Mouse (Mus musculus): ENCODE measurements around the gene Catsperd.

Catsperd gene

DNA sequence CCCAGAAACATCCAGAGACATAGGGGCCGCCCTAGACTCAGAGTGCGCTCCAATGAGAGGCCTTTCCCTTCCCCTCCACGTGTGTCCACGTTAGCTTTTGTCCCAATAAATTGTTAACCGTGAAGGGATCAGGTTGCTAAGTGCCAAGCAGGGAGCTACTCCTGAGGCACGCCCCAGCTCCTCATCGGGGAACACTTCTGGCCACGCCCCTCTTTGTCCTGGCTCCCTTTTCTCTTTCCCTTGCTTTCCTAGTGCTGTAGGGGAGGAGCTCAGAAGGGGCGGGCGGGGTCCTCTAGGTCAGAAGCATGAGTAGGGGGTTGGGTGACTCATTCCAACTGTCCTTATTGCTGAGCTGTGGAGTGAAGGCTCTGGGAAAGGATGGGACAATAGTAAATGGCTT, 36.4 kb downstream of the Catsperd start:
- DNase-seq (ENCODE audit: low read depth, low spot score) = no peak

DNA sequence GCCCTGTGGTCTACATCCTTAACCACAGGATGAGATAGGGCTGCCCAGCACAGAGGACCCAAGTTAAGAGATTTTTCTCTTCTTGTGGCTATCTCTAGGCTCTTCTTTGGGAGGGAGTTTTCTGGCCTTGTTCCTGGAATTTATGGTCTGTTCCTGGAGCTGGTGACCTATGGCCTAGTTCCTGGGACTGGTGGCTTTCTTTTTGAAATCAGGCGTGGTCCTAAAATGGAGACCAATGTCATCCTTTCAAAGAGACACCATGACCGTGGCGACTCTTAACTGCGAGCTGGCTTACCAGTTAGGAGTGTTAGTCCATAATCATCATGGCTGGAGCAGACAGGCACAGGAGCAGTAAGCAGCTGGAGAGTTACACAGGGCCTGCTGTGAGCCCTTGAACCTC, 38.4 kb downstream of the Catsperd start:
- no peak for DNase-seq (ENCODE audit: low read depth, low spot score)

DNA sequence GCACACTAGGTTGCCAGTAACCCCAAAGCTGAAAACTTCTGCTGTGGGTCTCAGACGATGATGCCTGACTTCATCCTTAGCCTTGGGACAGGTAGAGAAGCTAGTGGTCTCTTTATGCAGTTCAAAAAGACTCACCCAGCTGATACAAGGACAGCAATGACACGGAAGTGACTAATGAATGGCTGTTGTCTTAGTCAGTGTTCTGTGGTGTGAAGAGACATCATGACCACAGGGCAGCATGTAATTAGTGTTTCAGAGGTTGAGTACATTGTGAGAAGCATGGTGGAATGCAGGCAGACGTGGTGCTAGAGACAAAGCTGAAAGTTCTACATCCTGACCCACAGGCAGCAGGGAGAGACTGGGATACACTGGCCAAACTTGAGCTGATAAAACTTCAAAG, 39.6 kb downstream of the Catsperd start:
- DNase-seq (ENCODE audit: low read depth, low spot score) = no peak

DNA sequence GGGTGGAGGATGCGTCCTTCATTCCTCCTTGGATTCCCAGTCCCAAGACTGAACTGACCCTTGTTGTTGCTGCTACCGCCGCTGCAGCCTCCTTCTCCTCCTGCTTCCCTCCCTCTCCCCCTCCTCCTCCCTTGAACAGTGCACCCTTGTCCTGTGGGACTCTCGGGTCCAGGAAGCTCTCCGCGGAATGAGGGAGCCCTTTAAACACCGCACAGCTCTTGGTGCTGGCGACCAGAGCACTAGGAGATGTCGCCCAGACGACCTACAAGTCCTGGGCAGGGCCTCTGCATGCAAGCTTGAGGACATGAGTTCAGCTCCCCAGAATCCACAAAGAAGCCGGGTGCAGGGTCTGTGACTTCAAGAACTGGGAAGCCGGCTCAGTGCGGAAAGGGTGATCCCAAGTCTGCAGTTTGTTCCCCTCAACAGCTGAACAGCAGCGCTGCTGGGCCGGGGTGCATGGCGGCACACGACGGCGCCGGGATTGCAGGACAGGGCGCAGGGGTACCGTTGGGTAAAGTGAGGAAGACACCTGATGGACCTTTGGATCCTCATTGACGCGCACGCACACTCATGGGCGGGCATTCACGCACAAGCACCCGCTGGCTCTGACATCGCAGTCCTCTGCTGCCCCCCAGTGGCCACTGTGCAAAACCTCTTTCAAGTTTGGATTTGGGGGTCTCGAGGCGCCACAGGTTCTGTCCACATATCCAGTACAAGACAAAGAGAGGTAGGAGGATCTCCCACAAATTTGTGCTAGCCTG, 40.6 kb downstream of the Catsperd start:
- peak; percentile 71 for DNase-seq (ENCODE audit: low read depth, low spot score)

DNA sequence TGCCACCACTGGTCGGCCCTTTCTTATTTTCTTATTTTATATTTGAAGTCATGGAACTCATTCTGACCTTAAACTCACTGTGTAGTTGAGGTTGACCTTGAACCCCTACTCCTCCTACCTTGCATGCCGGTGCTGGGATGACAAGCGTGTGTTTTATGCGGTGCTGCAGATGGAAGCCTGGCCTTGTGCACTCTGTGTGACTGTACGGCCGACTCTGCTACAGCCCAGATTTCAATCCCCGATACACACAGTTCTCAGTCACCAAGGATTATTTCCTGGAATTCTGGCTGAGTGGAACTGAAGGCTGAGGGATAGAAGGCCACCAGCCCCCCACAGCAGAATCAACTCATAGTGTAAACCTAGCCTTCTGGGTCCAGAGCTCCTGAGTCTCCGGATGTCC, 41.8 kb downstream of the Catsperd start:
- DNase-seq (ENCODE audit: low read depth, low spot score) = no peak

DNA sequence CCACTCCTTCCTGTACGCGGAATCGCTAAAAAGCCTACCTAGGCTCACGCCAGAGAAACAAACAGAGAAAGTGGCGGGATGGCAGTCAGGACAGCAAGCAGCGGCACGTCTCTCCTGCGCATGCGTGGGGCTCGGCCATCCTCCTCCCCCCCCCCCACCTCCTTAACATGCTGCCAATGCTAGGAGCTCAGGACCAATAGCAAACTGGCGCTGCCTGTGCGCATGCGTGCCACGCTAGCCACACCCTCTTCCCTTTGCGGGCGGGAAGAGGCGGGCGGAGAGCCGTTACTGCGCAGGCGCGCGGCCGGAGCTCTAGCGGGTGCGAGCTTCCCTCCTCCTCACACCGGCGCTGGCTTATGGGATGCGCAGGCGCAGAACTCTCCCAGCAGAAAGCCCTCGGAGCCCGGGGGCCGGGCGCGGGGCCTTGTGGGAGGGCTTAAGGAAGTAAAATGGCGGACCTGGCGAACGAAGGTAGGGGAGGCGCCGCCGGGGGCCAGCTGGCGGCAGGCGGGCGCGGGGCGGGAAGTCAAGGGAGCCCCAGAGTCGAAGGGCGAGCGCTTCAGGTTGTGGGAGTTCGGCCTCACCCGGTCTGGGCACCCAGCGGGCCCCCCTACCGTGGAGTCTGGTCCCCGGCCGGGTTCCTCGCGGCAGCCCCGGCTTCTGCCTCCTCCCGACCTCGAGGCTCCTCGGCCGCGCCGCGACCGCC, 45.2 kb downstream of the Catsperd start, which contains the start of gene Ranbp3:
Gene Ranbp3, plus strand, starts transcription at position 354 of the 706 bp plus-strand sequence.
- DNase-seq (ENCODE audit: low read depth, low spot score) = peak; percentile 99

DNA sequence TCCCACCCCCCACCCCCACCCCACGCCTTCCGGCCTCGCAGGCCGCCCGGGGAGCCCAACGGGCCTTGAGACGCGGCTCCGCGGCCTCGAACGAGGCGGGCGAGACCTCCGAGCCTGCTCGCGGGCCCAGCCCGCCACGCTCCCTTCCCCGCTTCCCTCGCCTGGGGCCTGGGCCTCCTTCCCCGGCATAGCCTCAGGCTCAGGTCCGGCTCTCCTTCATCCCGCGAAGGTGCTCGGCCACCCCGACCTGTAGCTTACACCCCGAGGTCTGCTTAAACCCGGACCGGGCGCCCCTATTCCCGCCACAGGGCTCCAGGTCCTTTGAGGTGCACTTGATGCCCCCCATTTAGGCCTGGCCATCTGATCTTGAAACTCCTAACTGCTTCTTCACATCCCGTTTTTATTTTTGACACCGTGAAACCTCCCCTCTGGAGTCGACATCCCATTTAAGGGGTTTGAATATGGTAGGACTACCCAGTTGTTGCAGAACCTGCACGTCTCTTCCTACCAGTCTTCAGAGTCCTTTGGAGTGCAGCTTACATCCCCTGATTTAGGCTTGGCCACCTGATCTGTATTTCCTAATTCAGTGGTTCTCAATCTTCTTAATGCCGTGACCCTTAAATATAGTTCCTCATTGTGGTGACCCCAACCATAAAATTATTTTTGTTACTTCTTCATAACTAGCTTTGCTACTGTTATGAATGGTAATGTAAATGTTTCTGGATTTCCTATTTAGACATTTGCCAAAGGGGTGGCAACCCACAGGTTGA, 45.9 kb downstream of the Catsperd start:
- DNase-seq (ENCODE audit: low read depth, low spot score) = no peak

DNA sequence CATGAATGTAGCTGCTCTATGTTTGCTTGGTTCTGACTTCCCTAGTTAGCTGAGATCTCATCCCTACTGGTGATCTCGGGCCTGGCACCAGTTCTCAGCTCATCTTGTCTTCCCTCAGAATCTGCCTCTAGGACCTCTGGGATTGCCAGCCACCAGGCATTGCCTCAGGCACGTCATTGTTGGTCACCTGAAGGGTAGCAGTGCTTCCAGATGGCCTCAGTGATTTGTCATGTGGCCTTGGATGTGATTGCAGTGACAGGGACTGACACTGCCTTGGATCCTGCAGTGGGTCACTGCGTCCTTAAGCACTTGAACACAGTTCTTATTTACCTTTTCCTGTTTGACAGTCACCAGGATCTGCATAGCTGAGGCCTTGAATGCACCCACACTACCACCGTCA, 53.8 kb downstream of the Catsperd start:
- no peak for DNase-seq (ENCODE audit: low read depth, low spot score)

DNA sequence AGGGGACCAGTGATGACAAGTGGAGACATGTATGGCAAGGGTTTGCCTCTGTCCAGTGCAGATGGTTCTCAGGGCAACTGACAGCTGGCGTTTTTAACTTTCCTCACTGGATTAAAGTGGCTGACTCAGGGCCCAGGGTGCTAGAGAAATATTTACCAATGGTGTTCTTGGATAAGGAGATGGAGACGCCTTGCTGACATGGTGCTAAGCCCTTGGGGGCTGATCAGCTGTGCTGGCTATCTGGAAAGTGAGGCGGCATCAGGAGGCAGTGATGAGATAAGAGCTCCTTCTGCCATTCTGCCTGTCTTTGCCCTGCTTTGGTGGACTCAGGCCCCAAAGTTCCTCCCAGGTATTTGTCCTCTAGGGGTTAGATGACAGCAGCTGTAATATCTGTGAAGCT, 54.9 kb downstream of the Catsperd start:
- DNase-seq (ENCODE audit: low read depth, low spot score) = no peak

DNA sequence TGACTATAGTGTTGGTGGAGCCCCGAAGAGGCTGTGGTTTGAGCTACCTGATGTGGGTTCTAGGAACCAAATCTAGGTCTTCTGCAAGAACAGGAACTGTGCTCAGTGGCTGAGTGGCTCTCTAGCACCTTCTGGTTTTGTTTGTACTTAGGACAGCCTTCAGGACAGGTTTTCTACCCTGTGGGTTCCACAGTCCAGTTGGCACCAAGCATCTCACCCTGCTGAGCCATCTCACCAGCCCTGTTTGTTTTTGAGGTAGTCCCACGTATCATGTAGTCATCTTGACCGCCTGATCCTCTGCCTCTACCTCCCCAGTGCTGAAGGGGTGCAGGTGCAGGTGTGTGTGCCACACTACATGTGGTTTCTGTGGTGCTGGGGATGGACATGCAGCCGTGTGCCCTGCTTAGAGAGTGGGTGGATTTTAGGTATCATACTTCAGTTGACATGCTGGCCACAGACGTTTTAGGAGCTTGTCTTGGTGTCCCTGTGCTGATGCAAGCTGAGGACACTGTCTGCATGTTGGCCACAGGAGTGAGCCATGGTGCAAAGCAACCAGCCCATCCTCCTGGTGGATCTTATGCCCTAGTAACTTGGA, 55.7 kb downstream of the Catsperd start:
- DNase-seq (ENCODE audit: low read depth, low spot score) = no peak

DNA sequence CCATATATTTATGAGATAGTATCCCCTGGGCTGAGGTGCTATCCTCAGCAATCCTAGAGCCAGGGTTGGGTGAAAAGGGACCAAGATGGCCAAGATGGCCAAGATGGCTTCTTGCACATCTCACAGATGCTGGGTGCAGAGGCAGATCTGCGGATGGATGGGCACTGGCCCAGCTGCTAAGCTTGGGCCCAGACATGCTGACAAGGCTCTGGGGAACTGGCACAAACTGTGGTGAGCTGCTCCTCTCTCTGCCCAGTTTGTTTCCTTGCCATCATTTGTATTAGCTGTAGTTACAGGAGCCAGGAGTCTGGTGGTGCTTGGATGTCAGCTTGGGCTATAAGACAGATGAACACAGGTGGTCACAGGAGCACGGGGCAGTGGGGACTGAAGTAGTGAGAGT, 56.7 kb downstream of the Catsperd start:
- no peak for DNase-seq (ENCODE audit: low read depth, low spot score)

DNA sequence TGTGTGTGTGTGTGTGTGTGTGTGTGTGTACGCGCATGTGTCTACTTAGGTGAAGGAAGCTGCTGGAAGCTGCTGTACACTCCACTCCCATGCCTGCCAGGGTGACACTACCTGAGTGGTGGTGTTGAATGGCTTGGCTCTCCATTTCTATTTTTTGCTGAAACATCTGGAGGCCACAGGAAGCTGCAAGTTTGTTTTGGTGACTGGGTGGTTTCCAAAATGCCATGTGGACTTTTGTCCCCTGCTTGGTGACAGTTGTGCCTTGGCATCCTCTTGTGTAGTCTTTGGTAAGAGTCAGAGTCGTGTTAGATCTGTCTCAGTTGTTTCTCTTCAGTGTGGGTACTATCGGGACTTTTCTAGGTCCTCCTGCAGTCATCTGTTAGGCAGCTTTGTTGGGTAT, 58.9 kb downstream of the Catsperd start:
- DNase-seq (ENCODE audit: low read depth, low spot score) = no peak

DNA sequence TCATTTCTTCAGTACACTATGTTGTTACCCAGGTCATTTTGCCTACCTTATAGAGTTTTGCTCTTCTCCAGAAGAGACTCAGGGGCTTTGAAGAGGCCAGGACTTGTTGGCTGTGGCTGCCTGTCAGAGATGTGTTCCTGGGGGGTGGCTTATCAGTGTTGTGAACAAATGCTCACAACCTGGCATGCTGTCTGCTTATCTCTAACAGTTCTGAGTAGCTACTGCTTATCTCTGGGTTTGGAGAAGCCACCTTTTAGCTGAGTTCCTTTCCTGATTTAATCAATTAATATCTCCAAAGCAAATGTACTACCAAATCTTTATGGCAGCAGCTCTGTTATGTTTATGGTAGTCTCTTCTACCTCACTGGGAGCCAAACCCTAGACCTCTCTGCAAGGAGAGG, 60.1 kb downstream of the Catsperd start:
- DNase-seq (ENCODE audit: low read depth, low spot score) = no peak

DNA sequence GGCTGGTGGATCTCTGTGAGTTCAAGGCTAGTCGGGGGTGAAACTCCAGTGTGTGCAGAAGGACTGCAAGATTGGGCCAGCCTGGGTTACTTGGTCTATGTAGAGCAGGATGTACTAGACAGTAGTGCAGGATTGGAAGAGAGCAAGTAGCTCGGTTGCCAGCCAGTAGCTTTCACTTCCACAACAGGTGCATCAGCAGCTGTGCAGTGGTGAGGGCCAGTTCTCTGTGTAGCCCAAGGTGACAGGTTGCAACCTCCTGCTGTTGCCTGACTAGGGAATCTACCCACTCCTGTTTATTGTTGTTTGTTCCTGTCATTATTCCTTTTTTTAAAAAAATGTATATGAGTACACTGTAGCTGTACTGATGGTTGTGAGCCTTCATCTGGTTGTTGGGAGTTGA, 60.7 kb downstream of the Catsperd start:
- no peak for DNase-seq (ENCODE audit: low read depth, low spot score)

DNA sequence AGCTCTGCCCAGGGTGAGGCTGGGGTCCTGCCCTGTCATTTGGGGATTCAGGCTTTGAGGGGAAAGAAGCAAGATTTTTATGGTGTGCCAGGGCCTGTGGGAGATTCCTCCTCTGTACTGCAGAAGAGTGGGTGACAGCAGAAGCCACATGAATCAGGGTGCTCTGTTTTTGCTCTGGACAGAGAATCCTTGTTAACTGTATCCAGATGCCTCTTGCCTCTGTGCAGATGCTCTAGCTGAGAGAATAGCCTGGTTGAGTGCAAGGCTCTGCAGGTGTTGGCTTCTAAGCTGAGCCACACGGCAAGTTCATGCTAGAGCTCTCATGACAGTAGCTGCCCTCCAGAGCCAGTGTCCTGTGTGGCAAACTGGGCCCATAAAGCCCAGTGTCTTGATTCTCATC, 65.5 kb downstream of the Catsperd start:
- DNase-seq (ENCODE audit: low read depth, low spot score) = no peak

DNA sequence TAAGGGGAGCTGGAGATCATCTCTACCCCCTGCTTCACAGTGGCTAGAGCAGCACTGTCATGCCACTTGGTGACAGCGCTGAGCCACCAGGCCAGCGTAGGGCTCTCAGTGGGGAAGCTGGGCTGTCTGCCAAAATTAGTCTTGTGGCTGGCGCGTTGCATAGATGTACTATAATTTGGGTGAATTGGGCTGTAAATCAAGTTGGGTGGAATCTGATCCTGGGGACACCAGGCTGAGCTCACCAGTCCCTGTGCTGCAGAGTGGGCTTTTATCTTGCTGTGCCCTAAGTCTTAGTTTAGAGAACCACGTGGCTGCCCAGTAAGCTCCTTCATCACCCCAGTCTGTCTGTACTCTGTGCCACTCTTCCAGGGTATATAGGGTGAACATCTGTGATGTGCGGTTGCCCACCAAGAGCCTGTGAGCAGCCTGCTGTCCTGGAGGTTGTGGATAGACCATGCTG, 65.9 kb downstream of the Catsperd start:
- DNase-seq (ENCODE audit: low read depth, low spot score) = no peak

DNA sequence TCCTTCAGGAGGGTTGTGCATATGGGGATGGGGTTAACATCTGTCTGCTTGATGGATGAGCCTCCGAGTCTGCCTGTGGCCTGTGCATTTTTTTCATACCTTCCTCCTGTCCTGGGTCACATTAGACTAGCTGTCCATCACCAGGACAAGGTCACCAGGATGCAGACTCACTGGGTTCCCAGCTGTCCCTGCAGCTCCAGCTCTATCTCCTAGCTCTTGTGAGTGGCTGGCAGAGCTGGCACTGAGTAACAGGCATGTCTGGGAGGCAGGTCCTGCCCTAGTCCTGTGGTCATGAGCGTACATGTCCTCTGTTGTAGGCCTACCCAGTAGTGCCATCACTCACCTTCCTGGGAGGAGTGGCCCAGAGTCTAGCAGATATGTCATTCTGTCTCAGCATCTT, 72.5 kb downstream of the Catsperd start:
- DNase-seq (ENCODE audit: low read depth, low spot score) = no peak

DNA sequence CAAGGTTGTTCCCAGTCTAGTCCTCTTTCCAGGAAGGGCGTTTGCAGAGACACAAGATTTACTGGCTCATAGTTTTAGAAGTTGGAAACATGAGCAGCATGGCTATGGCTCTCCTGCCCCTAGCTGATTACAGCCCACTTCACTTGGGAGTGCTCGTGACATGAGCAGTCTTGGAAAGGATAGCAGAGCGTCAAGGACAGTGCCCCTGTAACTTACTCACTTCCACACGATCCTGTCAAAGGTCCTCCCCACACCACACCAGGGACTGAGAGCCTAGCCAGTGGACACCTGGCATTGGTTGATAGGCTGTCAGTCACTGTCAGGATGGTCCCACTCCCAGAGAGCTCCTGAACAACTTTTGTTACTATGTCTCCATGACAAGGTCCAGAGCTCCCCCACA, 75.1 kb downstream of the Catsperd start:
- DNase-seq (ENCODE audit: low read depth, low spot score) = no peak

DNA sequence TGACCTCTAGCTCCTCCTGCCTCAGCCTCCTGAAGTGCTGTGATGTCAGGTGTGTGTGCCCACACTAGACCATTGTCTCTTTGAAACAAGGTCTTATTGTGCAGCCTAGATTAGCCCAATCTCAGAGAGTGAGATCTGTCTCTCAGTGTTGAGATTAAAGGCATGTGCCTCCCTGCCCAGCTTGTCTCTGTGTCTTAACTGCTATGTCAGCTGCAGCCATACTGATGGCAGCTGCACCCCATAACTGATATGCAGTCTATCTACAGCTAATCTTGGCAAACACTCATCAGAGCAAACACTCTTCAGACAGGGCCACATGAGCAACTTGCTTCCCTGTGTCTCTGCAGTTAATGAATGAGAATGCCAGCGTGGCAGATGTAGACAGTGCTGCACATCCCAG, 78.6 kb downstream of the Catsperd start:
- no peak for DNase-seq (ENCODE audit: low read depth, low spot score)

DNA sequence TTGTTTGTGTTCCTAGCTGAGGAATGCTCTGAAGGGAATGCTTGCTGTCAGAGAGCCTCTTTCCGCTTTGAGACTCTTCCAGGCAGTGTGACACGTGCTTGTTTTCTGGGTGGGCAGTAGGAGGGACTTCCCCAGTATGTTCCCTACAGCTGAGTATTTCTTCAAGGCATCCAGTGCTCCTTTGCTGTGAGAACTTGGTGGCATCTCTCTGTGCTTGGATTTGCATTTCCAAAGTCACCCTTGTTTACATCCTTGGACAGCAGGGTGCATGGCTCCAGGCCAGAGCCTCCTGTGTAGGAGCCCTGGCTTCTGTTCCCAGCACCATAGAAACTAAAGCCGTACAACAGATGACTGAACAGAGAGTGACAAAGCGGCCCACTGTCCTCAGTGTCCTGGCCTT, 80.7 kb downstream of the Catsperd start:
- DNase-seq (ENCODE audit: low read depth, low spot score) = no peak

DNA sequence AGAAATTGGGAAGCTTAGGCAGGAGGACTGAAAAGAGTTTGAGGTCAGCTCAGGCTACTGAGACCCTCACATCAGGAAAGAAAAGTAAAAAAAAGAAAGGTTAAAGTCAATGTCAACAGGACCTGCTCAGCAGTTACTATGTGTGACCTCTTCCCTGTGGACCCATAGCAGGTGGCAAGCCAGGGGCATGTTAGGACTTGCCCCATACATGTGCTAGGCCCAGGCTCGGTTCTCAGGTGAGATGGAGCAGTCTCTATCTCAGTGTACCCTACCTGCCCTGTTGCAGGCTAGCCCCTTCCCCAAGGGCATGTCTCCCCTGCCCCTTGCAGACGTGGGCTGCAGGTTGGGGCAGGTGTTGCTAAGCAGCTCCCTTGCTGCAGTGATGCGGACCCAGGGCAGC, 81.8 kb downstream of the Catsperd start:
- DNase-seq (ENCODE audit: low read depth, low spot score) = no peak
